Mouse (Mus musculus) liver, embryonic 14.5 days (tissue): ENCODE data around the gene Rtn4.

Source experiments
- CTCF ChIP-seq: IDR thresholded peaks from 2 replicates; pipeline ENCODE4 v1.5.1; 2016; ENCODE audit warnings: antibody characterized with exemption, low read depth, control low read depth
- EP300 ChIP-seq: IDR thresholded peaks from 2 replicates; pipeline ENCODE4 v1.6.1; 2016; ENCODE audit warnings: antibody characterized with exemption, low read depth

DNA sequence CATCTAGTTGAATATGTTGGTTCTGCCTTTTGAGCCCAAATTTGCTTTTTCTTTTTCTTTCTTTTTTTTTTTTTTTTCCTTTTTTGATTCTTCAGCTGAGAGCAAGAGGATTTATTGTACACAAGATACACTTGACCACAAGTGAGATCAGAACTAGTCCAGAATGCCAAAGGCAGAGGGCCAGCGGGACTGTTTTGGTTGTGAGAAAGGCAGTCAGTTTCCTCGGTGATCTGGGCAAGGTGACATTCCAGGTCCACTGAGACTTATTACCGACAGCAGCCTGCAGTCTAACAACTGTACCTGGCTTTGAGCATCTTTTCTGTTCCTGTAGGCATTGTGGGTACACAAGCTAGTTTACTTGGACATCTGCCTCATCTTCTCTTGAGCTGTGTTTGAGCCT lies 10.0 kb downstream of the Rtn4 start:
- no peak for TF ChIP-seq CTCF
- no peak for TF ChIP-seq EP300
